Comparison of ENCODE assay signal across 13 mouse cellular contexts in the genomic region with DNA sequence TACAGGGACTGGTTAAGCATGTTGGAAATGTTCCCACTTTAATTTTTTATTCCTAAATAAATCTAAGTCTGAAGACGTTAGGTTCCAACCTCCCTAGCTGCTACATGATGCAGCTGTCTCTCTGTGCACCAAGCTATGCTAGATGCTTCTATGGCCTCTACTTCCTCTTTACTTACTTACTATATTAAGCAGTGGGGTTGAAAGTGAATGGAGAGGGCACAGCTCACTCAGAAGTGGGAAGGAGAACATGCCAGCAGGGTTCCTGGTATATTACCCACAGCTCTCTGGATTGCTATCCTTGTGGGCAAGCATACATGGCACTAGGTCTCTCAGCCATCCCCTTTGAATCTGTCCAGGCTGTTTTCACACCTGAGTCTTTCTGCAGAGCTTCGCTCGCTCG.
DNase-seq lines count a peak whose midpoint lies in the region; ATAC-seq lines count a peak whose summit lies in the region.
"Had no signal": no experiment of that assay in that cellular context is flagged by ENCODE, and none has a peak within 500 bp of the region (broad histone marks: within the 10 kb centered on the region; RNA-seq: fewer than 3 reads in every experiment).

No protein-coding gene starts in this region.

- H3K9ac ChIP-seq in kidney, embryonic 14.5 days (ENCODE audit: low read depth, low read length): no peak overlapping the region
- H3K9ac ChIP-seq: forebrain, embryonic 15.5 days; midbrain, embryonic 12.5 days; neural tube, embryonic 12.5 days had no signal

- no peak overlapping the region for H3K4me3 ChIP-seq in kidney, embryonic 14.5 days (ENCODE audit: low read length)
- H3K4me3 ChIP-seq: forebrain, embryonic 15.5 days; midbrain, embryonic 12.5 days; neural tube, embryonic 12.5 days had no signal

- no peaks in the 10 kb centered on the region for H3K36me3 ChIP-seq in kidney, embryonic 14.5 days (ENCODE audit: control insufficient read depth, insufficient read depth, low read length)
- H3K36me3 ChIP-seq: forebrain, embryonic 15.5 days; midbrain, embryonic 12.5 days; neural tube, embryonic 12.5 days had no signal

- no peaks in the 10 kb centered on the region for H3K9me3 ChIP-seq in kidney, embryonic 14.5 days (ENCODE audit: control insufficient read depth, low read length)
- H3K9me3 ChIP-seq: forebrain, embryonic 15.5 days; midbrain, embryonic 12.5 days; neural tube, embryonic 12.5 days had no signal

- H3K4me2 ChIP-seq in kidney, embryonic 14.5 days (replicated peaks; ENCODE audit: low read depth, low read length): no peak overlapping the region
- H3K4me2 ChIP-seq: forebrain, embryonic 15.5 days; midbrain, embryonic 12.5 days; neural tube, embryonic 12.5 days had no signal

- no peak overlapping the region for H3K27ac ChIP-seq in kidney, embryonic 14.5 days (ENCODE audit: low read depth, low read length)
- H3K27ac ChIP-seq: forebrain, embryonic 15.5 days; midbrain, embryonic 12.5 days; neural tube, embryonic 12.5 days had no signal

- no peaks in the 10 kb centered on the region for H3K27me3 ChIP-seq in kidney, embryonic 14.5 days (ENCODE audit: control insufficient read depth, insufficient read depth, low read length)
- H3K27me3 ChIP-seq: forebrain, embryonic 15.5 days; midbrain, embryonic 12.5 days; neural tube, embryonic 12.5 days had no signal

- ATAC-seq in kidney, embryonic 14.5 days (ENCODE audit: low FRiP score, low TSS enrichment): peak; percentile 62; the same call in 1 of the 2 replicates
- ATAC-seq: forebrain, embryonic 15.5 days; hindbrain, embryonic 16.5 days had no signal

- no peak for DNase-seq in kidney, adult 11 months
- peak; percentile 40 for DNase-seq in thymus, postnatal 25 days
- no peak for DNase-seq in thymus, postnatal 10 days (ENCODE audit: low spot score in 2 of 2)
- peak; percentile 20 for DNase-seq in kidney, postnatal 14 days
- DNase-seq in cerebellum, adult 9-10 months: no peak
- no peak for DNase-seq in left cerebral cortex, adult 18-20 months (ENCODE audit: low spot score in 2 of 2)
- DNase-seq: gastrocnemius, postnatal 14 days; left cerebral cortex, postnatal 4 days had no signal

- H3K4me1 ChIP-seq in kidney, embryonic 14.5 days (ENCODE audit: control insufficient read depth, insufficient read depth, low read length): 0 out of 2 replicates have a peak, but pooled peaks cover 5% of the 10 kb centered on the region
- H3K4me1 ChIP-seq: forebrain, embryonic 15.5 days; midbrain, embryonic 12.5 days; neural tube, embryonic 12.5 days had no signal

- WGBS in kidney, embryonic 14.5 days: 61% methylated on average over 4 of the region's 4 CpGs

Comparison
In these comparisons a context has a peak if more than half of its experiments do, and no peak if none do; other contexts are left out.
1. DNase-seq: peak in thymus, postnatal 25 days (single experiment) and kidney, postnatal 14 days (single experiment); none in kidney, adult 11 months (single experiment), thymus, postnatal 10 days (0 of 2), cerebellum, adult 9-10 months (single experiment) and left cerebral cortex, adult 18-20 months (0 of 2).